Mouse (Mus musculus): ENCODE data around the gene Kank2. TPM values are rescaled to one million over a fixed set of nuclear protein-coding genes. Genes with fewer than 3 reads are reported as not detected.
A peak's percentile ranks its signal among the peaks of the same experiment; 100 is the strongest.

Kank2 gene
- total and polyA plus RNA-seq, 3 experiments, result 0.09 to 2.3 (median 0.60) TPM

- peaks cover 0 to 5% of the 10 kb centered on the region in 2 experiments; a peak in 1 of 4 replicates for H3K4me1 ChIP-seq (ENCODE audit: control insufficient read depth in 1 of 2, insufficient read depth in 2 of 2)
- no peak for DNase-seq (ENCODE audit: extremely low read depth)
- H3K4me2 ChIP-seq (ENCODE audit: insufficient read depth, low read depth, poor library complexity, severe bottlenecking), result no peak overlapping the region
- H3K27ac ChIP-seq (ENCODE audit: insufficient read depth, low read depth), result no peak overlapping the region
- no peak overlapping the region for H3K4me3 ChIP-seq (replicated peaks in 1 of 3; ENCODE audit: low read depth in 2 of 3, low read length in 2 of 3, poor library complexity in 1 of 3)
- dilution Hi-C loops (cut with MboI; ENCODE audit: extremely low pct_ligation_motif_present, extremely low pct_unique_long_range_greater_than_20kb, low sequenced_read_pairs), result no loop called here
- H3K27me3 ChIP-seq (replicated peaks), result no peaks in the 10 kb centered on the region
- no peaks in the 10 kb centered on the region for H3K79me2 ChIP-seq (replicated peaks; ENCODE audit: control insufficient read depth, extremely low read depth, insufficient read depth, poor library complexity, severe bottlenecking)
- no peak overlapping the region for H3K9ac ChIP-seq (ENCODE audit: insufficient read depth, low read depth)
- no peak for TF ChIP-seq E2F4 (IDR thresholded peaks at IDR 0.05; ENCODE audit: insufficient replicate concordance, low read depth, low read length)
- no peak for TF ChIP-seq EP300 (IDR thresholded peaks at IDR 0.05; ENCODE audit: low read length)
- TF ChIP-seq JUN (IDR thresholded peaks at IDR 0.05; ENCODE audit: insufficient read depth, low read depth, low read length), result no peak
- no peak for TF ChIP-seq RCOR1 (conservative IDR thresholded peaks at IDR 0.05; ENCODE audit: low read depth, low read length)
- TF ChIP-seq NRF1 (IDR thresholded peaks at IDR 0.05; ENCODE audit: low read depth, low read length), result no peak
- no peaks in the 10 kb centered on the region for H3K9me3 ChIP-seq (replicated peaks; ENCODE audit: low read length)
- H3K36me3 ChIP-seq (replicated peaks in 1 of 2; ENCODE audit: control insufficient read depth in 1 of 2, insufficient read depth in 1 of 2, low read length in 1 of 2), result peaks cover 0 to 53% of the 10 kb centered on the region in 2 experiments
- in situ Hi-C loops (cut with MboI; ENCODE audit: low pct_ligation_motif_present, low pct_unique_long_range_greater_than_20kb, low sequenced_read_pairs), result no loop called here
These were observed 43.8 kb upstream of the Kank2 start for GRCm38 (mm10) chr9:21842391-21842790.

GRCm38 (mm10) chr9:21841340-21841739, 42.8 kb upstream of the Kank2 start:
- no peak for TF ChIP-seq POLR2AphosphoS2 (IDR thresholded peaks at IDR 0.05; ENCODE audit: low read depth, low read length)
- no peak for TF ChIP-seq UBTF (IDR thresholded peaks at IDR 0.05; ENCODE audit: low read depth, low read length)
- no peak for TF ChIP-seq CHD1 (IDR thresholded peaks at IDR 0.05; ENCODE audit: low read depth, low read length)
- no peak overlapping the region for H3K4me3 ChIP-seq (replicated peaks in 1 of 3; ENCODE audit: low read depth in 2 of 3, low read length in 2 of 3, poor library complexity in 1 of 3)
- peaks cover 0 to 57% of the 10 kb centered on the region in 2 experiments for H3K36me3 ChIP-seq (replicated peaks in 1 of 2; ENCODE audit: control insufficient read depth in 1 of 2, insufficient read depth in 1 of 2, low read length in 1 of 2)
- no peak overlapping the region for H3K9ac ChIP-seq (ENCODE audit: insufficient read depth, low read depth)
- no peak overlapping the region for H3K4me2 ChIP-seq (ENCODE audit: insufficient read depth, low read depth, poor library complexity, severe bottlenecking)
- dilution Hi-C loops (cut with MboI; ENCODE audit: extremely low pct_ligation_motif_present, extremely low pct_unique_long_range_greater_than_20kb, low sequenced_read_pairs) (no loop called here), in situ Hi-C loops (cut with MboI; ENCODE audit: low pct_ligation_motif_present, low pct_unique_long_range_greater_than_20kb, low sequenced_read_pairs) (no loop called here)
- no peak overlapping the region for H3K27ac ChIP-seq (ENCODE audit: insufficient read depth, low read depth)
- no peak for DNase-seq (ENCODE audit: extremely low read depth)
- no peaks in the 10 kb centered on the region for H3K27me3 ChIP-seq (replicated peaks)
- H3K9me3 ChIP-seq (replicated peaks; ENCODE audit: low read length), result no peaks in the 10 kb centered on the region
- no peaks in the 10 kb centered on the region for H3K79me2 ChIP-seq (replicated peaks; ENCODE audit: control insufficient read depth, extremely low read depth, insufficient read depth, poor library complexity, severe bottlenecking)
- no peaks in the 10 kb centered on the region for H3K4me1 ChIP-seq (ENCODE audit: control insufficient read depth in 1 of 2, insufficient read depth in 2 of 2)

- peak; percentile 45 for DNase-seq (ENCODE audit: extremely low read depth)
- in situ Hi-C loops (cut with MboI; ENCODE audit: low pct_ligation_motif_present, low pct_unique_long_range_greater_than_20kb, low sequenced_read_pairs), result no loop called here
- H3K36me3 ChIP-seq (replicated peaks in 1 of 2; ENCODE audit: control insufficient read depth in 1 of 2, insufficient read depth in 1 of 2, low read length in 1 of 2), result peaks cover 0 to 47% of the 10 kb centered on the region in 2 experiments
- no peak overlapping the region for H3K9ac ChIP-seq (ENCODE audit: insufficient read depth, low read depth)
- no peaks in the 10 kb centered on the region for H3K4me1 ChIP-seq (ENCODE audit: control insufficient read depth in 1 of 2, insufficient read depth in 2 of 2)
- dilution Hi-C loops (cut with MboI; ENCODE audit: extremely low pct_ligation_motif_present, extremely low pct_unique_long_range_greater_than_20kb, low sequenced_read_pairs), result no loop called here
- no peak overlapping the region for H3K4me2 ChIP-seq (ENCODE audit: insufficient read depth, low read depth, poor library complexity, severe bottlenecking)
- no peaks in the 10 kb centered on the region for H3K27me3 ChIP-seq (replicated peaks)
- H3K9me3 ChIP-seq (replicated peaks; ENCODE audit: low read length), result no peaks in the 10 kb centered on the region
- H3K4me3 ChIP-seq (replicated peaks in 1 of 3; ENCODE audit: low read depth in 2 of 3, low read length in 2 of 3, poor library complexity in 1 of 3), result no peak overlapping the region
- peak; percentile 73 for TF ChIP-seq RAD21 (IDR thresholded peaks at IDR 0.05; ENCODE audit: low read depth, low read length)
- no peak for TF ChIP-seq MXI1 (IDR thresholded peaks at IDR 0.05; ENCODE audit: low read depth, low read length)
- 0 out of 2 replicates have a peak, but pooled peaks have one; percentile 34 for TF ChIP-seq ZNF384 (IDR thresholded peaks at IDR 0.05; ENCODE audit: low read depth, low read length)
- no peak for TF ChIP-seq MAX (IDR thresholded peaks at IDR 0.05; ENCODE audit: low read length)
- TF ChIP-seq POLR2A (IDR thresholded peaks at IDR 0.05; ENCODE audit: low read depth, low read length), result no peak
- peak; percentile 83 for TF ChIP-seq SMC3 (IDR thresholded peaks at IDR 0.05; ENCODE audit: low read depth, low read length)
- TF ChIP-seq CTCF (conservative IDR thresholded peaks at IDR 0.05 in 1 of 2, IDR thresholded peaks at IDR 0.05 in 1 of 2; ENCODE audit: low read depth in 2 of 2, low read length in 2 of 2), result peak; percentile 26 to 84; a peak in 3 of 4 replicates
- TF ChIP-seq RCOR1 (conservative IDR thresholded peaks at IDR 0.05; ENCODE audit: low read depth, low read length), result no peak
- no peak overlapping the region for H3K27ac ChIP-seq (ENCODE audit: insufficient read depth, low read depth)
- H3K79me2 ChIP-seq (replicated peaks; ENCODE audit: control insufficient read depth, extremely low read depth, insufficient read depth, poor library complexity, severe bottlenecking), result no peaks in the 10 kb centered on the region
These were observed 41.7 kb upstream of the Kank2 start for GRCm38 (mm10) chr9:21840115-21840787.
